Mouse (Mus musculus) liver, embryonic 11.5 days (tissue): ENCODE results near the gene Irgc1. TPM values are rescaled to one million over a fixed set of nuclear protein-coding genes. Genes with fewer than 3 reads are reported as not detected.

ENCODE experiments used
- ATAC-seq: fragments of 200-750 bp; cut with Nextera tagmentation; replicated peaks from 2 replicates; pipeline ENCODE4 v1.8.0; 2017; ENCODE audit warnings: moderate number of reproducible peaks, mild to moderate bottlenecking, moderate TSS enrichment, moderate library complexity; ENCODE audit not compliant: low FRiP score
- DNase-seq: peaks from one replicate; pipeline ENCODE4 v3.0.0-alpha.2; 2017; ENCODE audit warnings: low spot score
- H3K27ac ChIP-seq: fragments of 300-500 bp; sonication (generic); 2 replicates; pipeline ENCODE4 v1.5.1; 2014; ENCODE audit warnings: mild to moderate bottlenecking, low read depth, low read length, control low read depth
- H3K27me3 ChIP-seq: fragments of 300-500 bp; sonication (generic); replicated peaks from 2 replicates; pipeline ENCODE4 v1.6.1; 2014; ENCODE audit warnings: low read length, mixed read lengths; ENCODE audit not compliant: control insufficient read depth, insufficient read depth
- H3K36me3 ChIP-seq: fragments of 300-500 bp; sonication (generic); 2 replicates; pipeline ENCODE4 v1.6.1; 2014; ENCODE audit warnings: mild to moderate bottlenecking, low read length, moderate library complexity, mixed read lengths; ENCODE audit not compliant: control insufficient read depth, insufficient read depth
- H3K4me1 ChIP-seq: fragments of 300-500 bp; sonication (generic); replicated peaks from 2 replicates; pipeline ENCODE4 v1.6.1; 2014; ENCODE audit warnings: low read length, mixed read lengths; ENCODE audit not compliant: control insufficient read depth, insufficient read depth
- H3K4me2 ChIP-seq: fragments of 300-500 bp; sonication (generic); 2 replicates; pipeline ENCODE4 v1.6.1; 2014; ENCODE audit warnings: mild to moderate bottlenecking, control low read depth, moderate library complexity
- H3K4me3 ChIP-seq: fragments of 300-500 bp; sonication (generic); 2 replicates; pipeline ENCODE4 v1.5.1; 2014; ENCODE audit warnings: low read depth, low read length, control low read depth
- H3K9ac ChIP-seq: fragments of 300-500 bp; sonication (generic); 2 replicates; pipeline ENCODE4 v1.6.1; 2014; ENCODE audit warnings: low read depth, low read length, control low read depth
- H3K9me3 ChIP-seq: fragments of 300-500 bp; sonication (generic); 2 replicates; pipeline ENCODE4 v1.6.1; 2016; ENCODE audit warnings: low read length, inconsistent platforms, mixed read lengths; ENCODE audit not compliant: control insufficient read depth
- WGBS: fragments of 180-500 bp; shearing (Covaris S2); extraction: QIAGEN DNeasy Blood & Tissue Kit; methylation state at CpG from one replicate; pipeline ENCODE4 v1.1.7; 2014; 5-methylcytosine and 5-hydroxymethylcytosine counted together
- polyA plus RNA-seq: library from polyadenylated mRNA; unstranded; fragments of >200 nt; fragmentation: Nextera tagmentation; extraction: Ambion mirVana; gene quantifications from 2 replicates; pipeline ENCODE4 v1.2.1, GENCODE M21; 2014

The Irgc1 gene
- polyA plus RNA-seq, 1 experiment from 2014 or later = not detected

DNA sequence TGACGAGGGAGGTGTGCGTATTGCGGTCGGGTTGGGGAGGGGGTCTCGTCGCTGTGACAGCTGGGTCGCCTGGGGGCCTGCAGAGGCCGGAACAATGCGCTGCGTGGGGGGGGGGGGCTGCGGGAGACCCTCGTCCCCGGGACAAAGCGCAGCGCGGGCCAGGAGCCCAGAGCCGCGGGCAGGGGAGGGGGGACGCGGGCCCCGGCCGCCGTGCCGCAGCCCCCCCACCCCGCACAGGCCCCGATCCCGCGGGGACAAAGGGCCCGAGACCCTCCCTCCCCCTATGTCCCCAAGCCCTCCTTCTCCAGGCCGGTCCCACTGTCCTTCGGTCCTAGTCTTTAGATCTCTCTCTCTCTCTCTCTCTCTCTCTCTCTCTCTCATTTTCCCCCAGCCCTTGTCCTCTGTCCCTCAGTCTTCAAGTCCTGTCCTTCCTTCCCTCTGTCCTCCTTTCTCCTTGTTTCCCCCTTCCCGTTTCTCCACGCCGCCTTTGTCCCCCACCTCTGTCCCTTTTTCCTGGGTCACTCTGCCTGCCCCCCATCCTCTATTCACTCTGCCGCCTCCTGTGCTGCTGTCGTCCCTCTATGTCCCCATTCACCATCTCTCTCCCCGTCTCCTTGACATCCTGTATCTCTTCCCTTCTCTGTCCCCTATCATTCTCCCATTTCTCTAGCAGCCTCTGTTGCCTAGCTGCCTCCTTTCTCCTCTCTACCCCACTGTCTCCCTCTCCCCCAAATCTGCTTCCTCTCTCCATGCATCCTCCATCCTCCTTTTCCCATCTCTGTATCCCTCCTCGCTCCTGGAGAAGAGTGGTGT is 30.3 kb upstream of the Irgc1 start:
- DNase-seq (no peak), ATAC-seq (peak; percentile 11)
- Histone ChIP-seq H3K4me2 (peak overlapping the region; percentile 95), H3K9me3 (no peaks in the 10 kb centered on the region), H3K36me3 (no peaks in the 10 kb centered on the region), H3K4me3 (peak overlapping the region; percentile 67), H3K27me3 (peaks cover 65% of the 10 kb centered on the region), H3K4me1 (peaks cover 10% of the 10 kb centered on the region), H3K9ac (peak overlapping the region; percentile 55; the same call in 1 of the 2 replicates), H3K27ac (no peak overlapping the region)
- 4% methylated on average over 34 of the region's 38 CpGs for WGBS

DNA sequence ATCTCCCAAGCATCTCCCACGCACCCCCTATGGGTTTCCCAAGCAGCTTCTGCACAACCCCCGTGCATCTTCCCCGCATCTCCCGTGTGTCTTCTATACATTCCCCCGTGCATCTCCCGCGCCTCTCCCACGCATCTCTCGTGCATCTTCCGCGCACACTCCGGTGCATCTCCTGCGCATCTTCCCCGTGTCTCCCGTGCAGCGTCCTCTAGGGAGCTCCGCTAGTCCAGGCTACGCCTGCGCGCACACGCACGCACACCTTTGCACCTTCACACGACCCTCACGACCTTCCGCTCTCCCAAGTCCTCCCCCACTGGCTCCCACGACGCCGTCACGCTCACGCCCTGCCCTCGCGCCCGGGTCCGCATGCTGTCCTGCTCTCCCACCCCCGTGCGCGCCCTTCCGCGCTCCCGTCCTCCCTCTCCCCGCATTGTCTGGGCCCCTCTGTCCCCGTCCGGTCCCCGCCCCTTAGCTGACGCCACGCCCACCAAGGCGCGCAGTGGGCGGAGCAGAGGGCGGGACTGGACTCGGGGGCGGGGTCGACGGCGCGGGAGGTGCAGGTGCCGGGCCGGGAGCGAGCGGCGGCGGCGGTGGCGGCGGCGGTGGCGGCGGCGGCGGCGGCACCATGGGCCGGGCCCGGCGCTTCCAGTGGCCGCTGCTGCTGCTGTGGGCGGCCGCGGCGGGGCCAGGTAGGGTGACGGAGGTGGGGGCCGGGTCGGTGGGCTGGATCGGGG is 29.5 kb upstream of the Irgc1 start, which contains the start of gene Cadm4:
Gene Cadm4 (plus strand): TSS at position 550 of the 734 bp plus-strand sequence.
- H3K27ac ChIP-seq = no peak within 1 kb of the TSS
- no peaks in the 10 kb centered on the region for H3K36me3 ChIP-seq
- ATAC-seq = peak; percentile 81
- H3K27me3 ChIP-seq = peaks cover 65% of the 10 kb centered on the region
- H3K4me3 ChIP-seq = peak within 1 kb of the TSS; percentile 67
- H3K4me2 ChIP-seq = peak within 1 kb of the TSS; percentile 95
- H3K9ac ChIP-seq = peak within 1 kb of the TSS; percentile 55
- DNase-seq = peak; percentile 88
- H3K9me3 ChIP-seq = no peaks in the 10 kb centered on the region
- peaks cover 10% of the 10 kb centered on the region for H3K4me1 ChIP-seq
- WGBS = under 1% methylated on average over 74 of the region's 83 CpGs

DNA sequence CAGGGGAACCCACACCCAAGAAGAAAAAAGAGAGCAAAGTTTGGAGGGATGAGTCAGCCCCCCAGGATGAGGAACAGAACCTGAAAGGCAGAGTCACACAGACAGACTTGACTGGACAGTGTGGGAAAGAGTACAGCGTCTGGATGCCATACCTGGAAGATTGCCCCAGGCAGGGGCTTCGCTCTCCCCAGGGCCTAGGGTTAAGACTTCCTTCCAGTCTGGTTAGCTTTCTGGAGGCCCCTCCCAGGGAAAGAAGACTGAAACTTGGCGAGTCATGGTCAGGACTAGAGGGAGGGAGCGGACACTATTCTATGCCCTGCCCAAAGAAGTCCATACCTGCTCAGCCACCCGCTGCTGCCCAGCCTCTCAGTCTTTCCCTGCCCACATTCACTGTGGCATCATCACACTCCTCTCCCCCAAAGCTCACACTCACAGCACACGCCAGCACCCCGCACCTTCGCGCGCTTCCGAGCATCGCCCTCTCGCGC is 28.9 kb upstream of the Irgc1 start:
- DNase-seq (no peak), ATAC-seq (peak; percentile 2; the same call in 1 of the 2 replicates)
- peaks cover 10% of the 10 kb centered on the region for H3K4me1 ChIP-seq
- H3K4me2 ChIP-seq = peak overlapping the region; percentile 95
- no peak overlapping the region for H3K27ac ChIP-seq
- 16% methylated on average over 14 of the region's 14 CpGs for WGBS
- H3K36me3 ChIP-seq = no peaks in the 10 kb centered on the region
- H3K27me3 ChIP-seq = peaks cover 65% of the 10 kb centered on the region
- peak overlapping the region; percentile 50; the same call in 1 of the 2 replicates for H3K9ac ChIP-seq
- peak overlapping the region; percentile 67 for H3K4me3 ChIP-seq
- H3K9me3 ChIP-seq = no peaks in the 10 kb centered on the region

DNA sequence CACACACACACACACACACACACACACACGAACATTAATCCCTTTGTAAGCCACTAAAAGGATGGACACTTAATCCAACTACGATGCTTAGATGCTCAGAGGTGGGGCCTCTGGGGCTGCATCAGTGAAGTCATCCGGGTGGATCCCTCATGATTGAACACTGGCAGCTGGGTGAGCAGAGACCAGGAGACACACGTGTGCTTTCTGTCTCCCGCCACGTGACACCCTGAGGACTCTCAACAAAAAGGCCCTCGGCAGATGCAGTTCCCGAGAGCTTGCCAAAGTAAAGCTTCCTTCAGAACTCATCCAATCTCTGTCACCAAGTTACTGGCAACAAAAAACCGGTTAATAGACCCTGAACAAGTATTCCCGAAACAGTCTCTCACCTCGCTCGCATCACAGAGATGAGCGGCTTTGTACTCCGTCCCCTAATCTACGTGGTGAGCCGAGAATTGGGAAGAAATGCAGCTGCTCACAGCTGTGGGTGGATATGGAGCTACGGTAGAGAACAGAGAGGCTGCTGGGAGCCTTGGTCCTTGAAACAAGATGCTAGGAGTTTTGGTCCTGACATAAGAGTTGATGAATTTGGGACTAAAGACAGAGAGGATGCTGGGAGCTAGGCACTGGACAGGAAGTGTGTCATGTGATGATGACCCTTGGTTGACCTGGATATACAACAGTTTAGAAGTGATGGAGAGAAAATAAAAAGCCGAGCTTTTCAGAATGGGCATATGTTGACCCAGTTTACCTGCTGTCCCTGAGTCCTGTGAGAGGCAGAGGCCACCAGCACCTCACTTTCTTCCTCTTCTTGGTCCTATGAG is 28.2 kb upstream of the Irgc1 start:
- Histone ChIP-seq H3K36me3 (no peaks in the 10 kb centered on the region), H3K27me3 (peaks cover 60% of the 10 kb centered on the region), H3K4me3 (no peak overlapping the region), H3K9me3 (no peaks in the 10 kb centered on the region), H3K4me2 (no peak overlapping the region), H3K27ac (no peak overlapping the region), H3K9ac (no peak overlapping the region), H3K4me1 (peaks cover 10% of the 10 kb centered on the region)
- 61% methylated on average over 18 of the region's 18 CpGs for WGBS
- ATAC-seq (no peak), DNase-seq (no peak)

DNA sequence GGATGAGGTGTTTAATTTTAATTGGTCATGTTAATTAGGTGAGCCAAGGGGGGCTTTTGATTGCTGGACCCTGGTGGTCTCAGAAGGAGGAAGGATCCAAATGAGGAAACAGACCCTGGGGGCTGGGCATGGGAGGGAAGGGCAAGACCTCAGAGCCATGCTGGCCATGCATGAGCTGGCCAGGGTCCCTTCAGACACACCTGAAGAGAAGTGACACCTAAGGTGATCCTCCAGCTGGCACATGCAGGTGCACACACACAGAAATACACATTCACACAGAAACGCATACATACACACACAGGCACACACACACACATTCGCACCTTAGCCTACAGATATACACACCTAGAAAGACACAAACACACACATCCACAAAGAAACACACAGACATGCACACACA is 27.6 kb upstream of the Irgc1 start:
- no peak overlapping the region for H3K4me2 ChIP-seq
- H3K9ac ChIP-seq = no peak overlapping the region
- H3K27me3 ChIP-seq = peaks cover 54% of the 10 kb centered on the region
- 82% methylated on average over 2 of the region's 2 CpGs for WGBS
- H3K4me3 ChIP-seq = no peak overlapping the region
- DNase-seq = no peak
- H3K9me3 ChIP-seq = no peaks in the 10 kb centered on the region
- no peaks in the 10 kb centered on the region for H3K36me3 ChIP-seq
- no peak overlapping the region for H3K27ac ChIP-seq
- peaks cover 10% of the 10 kb centered on the region for H3K4me1 ChIP-seq
- no peak for ATAC-seq

DNA sequence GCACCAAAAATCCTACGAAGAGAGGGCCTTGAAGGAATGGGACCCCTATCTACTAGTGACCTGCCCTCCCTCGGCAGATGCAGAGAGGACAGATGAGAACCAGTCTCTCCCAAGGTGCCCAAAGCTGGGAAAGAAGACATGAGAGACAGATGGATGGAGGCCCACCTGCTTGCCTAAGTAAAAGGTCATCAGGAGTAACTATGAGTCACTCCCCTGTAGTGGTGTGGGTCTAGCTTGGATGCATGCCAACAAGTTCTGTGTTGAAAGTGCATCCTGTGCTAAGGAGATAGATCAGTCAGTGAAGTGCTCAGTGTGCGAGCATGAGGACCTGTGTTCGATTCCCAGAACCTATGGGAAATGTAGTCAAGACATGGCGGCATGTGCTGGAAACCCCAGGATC is 26.8 kb upstream of the Irgc1 start:
- no peak for ATAC-seq
- DNase-seq = no peak
- H3K27me3 ChIP-seq = peaks cover 47% of the 10 kb centered on the region

DNA sequence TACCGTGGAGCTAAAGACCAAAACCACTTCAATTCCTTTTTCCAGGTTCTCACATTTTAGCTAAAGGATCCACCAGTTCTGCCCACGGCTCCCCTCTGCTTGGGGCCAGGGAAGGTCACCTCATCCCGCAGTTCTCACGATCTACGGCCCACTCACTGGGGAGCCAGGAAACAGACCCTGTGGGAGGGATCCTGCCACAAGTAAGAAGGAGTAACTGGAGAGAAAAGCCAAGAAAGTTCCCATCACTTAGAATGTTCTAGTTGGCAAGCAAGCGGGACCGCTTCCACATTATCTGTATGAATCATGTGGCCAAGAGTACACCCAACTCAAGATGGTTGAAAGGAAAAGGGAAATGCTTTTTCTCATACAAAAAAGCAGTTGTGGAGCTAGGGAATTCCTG is 24.8 kb upstream of the Irgc1 start:
- no peak for ATAC-seq
- Histone ChIP-seq H3K27me3 (peaks cover 31% of the 10 kb centered on the region), H3K9me3 (no peaks in the 10 kb centered on the region), H3K9ac (no peak overlapping the region), H3K27ac (no peak overlapping the region), H3K36me3 (no peaks in the 10 kb centered on the region), H3K4me1 (peaks cover 8% of the 10 kb centered on the region; the same call in 1 of the 2 replicates), H3K4me2 (no peak overlapping the region), H3K4me3 (no peak overlapping the region)
- whole genome bisulfite sequencing = 83% methylated on average over 7 of the region's 7 CpGs
- no peak for DNase-seq

More for the DNA sequence above, 26.8 kb upstream of the Irgc1 start:
- Histone ChIP-seq H3K36me3 (no peaks in the 10 kb centered on the region), H3K9ac (no peak overlapping the region), H3K27ac (no peak overlapping the region), H3K4me2 (no peak overlapping the region), H3K4me1 (peaks cover 10% of the 10 kb centered on the region), H3K4me3 (no peak overlapping the region), H3K9me3 (no peaks in the 10 kb centered on the region)
- WGBS = 78% methylated on average over 5 of the region's 5 CpGs

DNA sequence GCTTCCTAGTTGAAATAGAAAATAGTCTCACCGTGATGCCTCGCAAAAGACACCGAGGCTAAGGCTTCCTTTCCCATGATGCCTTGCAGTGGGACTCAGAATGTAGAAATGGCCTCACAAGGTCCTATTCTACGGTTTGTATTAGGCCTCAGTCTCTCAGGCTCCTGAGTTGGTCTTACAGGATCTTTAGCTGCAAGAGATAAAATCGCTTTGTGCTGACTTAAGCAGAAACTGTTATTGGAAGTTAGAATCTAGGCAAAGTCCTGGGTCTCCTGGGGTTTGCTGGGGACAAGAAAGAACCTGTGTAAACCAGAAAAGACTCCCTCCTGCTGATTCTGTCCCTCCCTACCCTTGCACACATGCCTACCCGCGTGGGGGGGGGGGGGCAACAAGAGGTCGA is 24.2 kb upstream of the Irgc1 start:
- Histone ChIP-seq H3K4me1 (peaks cover 4% of the 10 kb centered on the region; the same call in 1 of the 2 replicates), H3K4me3 (no peak overlapping the region), H3K27me3 (peaks cover 26% of the 10 kb centered on the region), H3K4me2 (no peak overlapping the region), H3K27ac (no peak overlapping the region), H3K9ac (no peak overlapping the region), H3K36me3 (no peaks in the 10 kb centered on the region), H3K9me3 (no peaks in the 10 kb centered on the region)
- ATAC-seq = no peak
- 76% methylated on average over 8 of the region's 8 CpGs for WGBS
- no peak for DNase-seq
